Mouse (Mus musculus) stomach, embryonic 14.5 days (tissue): ENCODE data around the gene Rnf25. TPM values are rescaled to one million over a fixed set of nuclear protein-coding genes. Genes with fewer than 3 reads are reported as not detected.

ENCODE experiments used
- ATAC-seq: fragments of 200-750 bp; cut with Nextera tagmentation; 2 replicates; pipeline ENCODE4 v1.8.0; 2017; ENCODE audit warnings: low read depth, moderate TSS enrichment; ENCODE audit not compliant: insufficient number of reproducible peaks, insufficient read depth, low FRiP score
- H3K27ac ChIP-seq: fragments of 300-500 bp; sonication (generic); 2 replicates; pipeline ENCODE4 v1.5.1; 2014; ENCODE audit warnings: mild to moderate bottlenecking, low read length, moderate library complexity, mixed read lengths
- H3K27me3 ChIP-seq: fragments of 300-500 bp; sonication (generic); 2 replicates; pipeline ENCODE4 v1.6.1; 2014; ENCODE audit warnings: low read length, control low read depth, mixed read lengths; ENCODE audit not compliant: control insufficient read depth, insufficient read depth
- H3K36me3 ChIP-seq: fragments of 300-500 bp; sonication (generic); 2 replicates; pipeline ENCODE4 v1.6.1; 2014; ENCODE audit warnings: mild to moderate bottlenecking, control low read depth, low read length, moderate library complexity, mixed read lengths; ENCODE audit not compliant: control insufficient read depth, insufficient read depth
- H3K4me1 ChIP-seq: fragments of 300-500 bp; sonication (generic); 2 replicates; pipeline ENCODE4 v1.6.1; 2014; ENCODE audit warnings: low read length, control low read depth, mixed read lengths; ENCODE audit not compliant: control insufficient read depth, insufficient read depth
- H3K4me2 ChIP-seq: fragments of 300-500 bp; sonication (generic); replicated peaks from 2 replicates; pipeline ENCODE4 v1.6.1; 2014; ENCODE audit warnings: low read depth, low read length, control low read depth
- H3K4me3 ChIP-seq: fragments of 300-500 bp; sonication (generic); 2 replicates; pipeline ENCODE4 v1.5.1; 2014; ENCODE audit warnings: low read depth, low read length, control low read depth
- H3K9ac ChIP-seq: fragments of 300-500 bp; sonication (generic); replicated peaks from 2 replicates; pipeline ENCODE4 v1.6.1; 2014; ENCODE audit warnings: low read depth, mild to moderate bottlenecking, control low read depth, low read length, moderate library complexity, mixed read lengths
- H3K9me3 ChIP-seq: fragments of 300-500 bp; sonication (generic); 2 replicates; pipeline ENCODE4 v1.6.1; 2016; ENCODE audit warnings: low read depth, low read length, control low read depth; ENCODE audit not compliant: control insufficient read depth
- WGBS: fragments of 180-500 bp; shearing (Covaris S2); extraction: QIAGEN DNeasy Blood & Tissue Kit; methylation state at CpG from one replicate; pipeline ENCODE4 v1.1.7; 2014; 5-methylcytosine and 5-hydroxymethylcytosine counted together
- microRNA-seq: library from miRNA; unstranded; fragments of <30 nt; microRNA quantifications from one replicate; pipeline ENCODE4, GENCODE M21; 2016
- polyA plus RNA-seq: library from polyadenylated mRNA; unstranded; fragments of >200 nt; fragmentation: Nextera tagmentation; extraction: Ambion mirVana; gene quantifications from 2 replicates; pipeline ENCODE4 v1.2.1, GENCODE M21; 2014

Rnf25 gene
- polyA plus RNA-seq, 1 experiment from 2014 or later, result 7.0 TPM

- H3K27me3 ChIP-seq, result no peaks in the 10 kb centered on the region
- H3K27ac ChIP-seq, result no peak within 1 kb of the TSS
- H3K4me1 ChIP-seq, result no peaks in the 10 kb centered on the region
- no peak within 1 kb of the TSS for H3K4me2 ChIP-seq
- WGBS, result 79% methylated on average over 4 of the region's 4 CpGs
- ATAC-seq, result no peak
- H3K9ac ChIP-seq, result no peak within 1 kb of the TSS
- H3K4me3 ChIP-seq, result no peak within 1 kb of the TSS
- H3K9me3 ChIP-seq, result no peaks in the 10 kb centered on the region
- H3K36me3 ChIP-seq, result no peaks in the 10 kb centered on the region
Observed at GRCm38 (mm10) chr1:74544184-74544583, 57.0 kb downstream of the Rnf25 start, which contains the start of gene Usp37. Gene Usp37 (minus strand): TSS chr1:74544284.

Small RNA genes lying within 50 kb of the gene (microRNA-seq; reads per million reads assigned to microRNA genes)
- gene Gm25035, result not detected

Other genes starting within 250 kb of the Rnf25 start
- 0.69 and 0.81 TPM in 2 replicates for gene Catip, start 239.3 kb downstream of the Rnf25 start, polyA plus RNA-seq
- gene Slc11a1, start 226.2 kb downstream of the Rnf25 start, polyA plus RNA-seq, result 5.3 and 6.1 TPM in 2 replicates
- gene Ctdsp1, start 209.9 kb downstream of the Rnf25 start, polyA plus RNA-seq, result 88.0 and 90.7 TPM in 2 replicates
- 5.9 and 7.7 TPM in 2 replicates for gene Vil1, start 192.0 kb downstream of the Rnf25 start, polyA plus RNA-seq
- gene Cnot9, start 95.3 kb downstream of the Rnf25 start, polyA plus RNA-seq, result 70.3 and 72.3 TPM in 2 replicates
- gene Plcd4, start 58.5 kb downstream of the Rnf25 start, polyA plus RNA-seq, result 0.83 TPM in 1 of 2 replicates, not detected in the other
- gene Usp37, start 57.1 kb downstream of the Rnf25 start, polyA plus RNA-seq, result 40.5 and 43.0 TPM in 2 replicates
- 8.4 and 9.5 TPM in 2 replicates for gene Zfp142, start 13.2 kb downstream of the Rnf25 start, polyA plus RNA-seq
- gene Bcs1l, start 13.1 kb downstream of the Rnf25 start, polyA plus RNA-seq, result 18.5 and 20.0 TPM in 2 replicates
- 8.4 and 8.9 TPM in 2 replicates for gene Stk36, start within 50 bp of the Rnf25 start, polyA plus RNA-seq
- 24.3 and 26.4 TPM in 2 replicates for gene Ttll4, start 60.3 kb upstream of the Rnf25 start, polyA plus RNA-seq
- gene Cyp27a1, start 112.2 kb upstream of the Rnf25 start, polyA plus RNA-seq, result 7.1 and 10.6 TPM in 2 replicates
- gene Prkag3, start 147.8 kb upstream of the Rnf25 start, polyA plus RNA-seq, result 0.12 and 0.21 TPM in 2 replicates
- 0.97 and 1.9 TPM in 2 replicates for gene Wnt6, start 170.5 kb upstream of the Rnf25 start, polyA plus RNA-seq
- 2.0 and 3.1 TPM in 2 replicates for gene Wnt10a, start 190.1 kb upstream of the Rnf25 start, polyA plus RNA-seq